Mouse (Mus musculus): ENCODE results near the gene Baiap3. TPM values are rescaled to one million over a fixed set of nuclear protein-coding genes. Genes with fewer than 3 reads are reported as not detected.

The Baiap3 gene
- polyA plus RNA-seq (2012; rRNA removed) = 44.7 and 46.0 TPM in 2 replicates

DNA sequence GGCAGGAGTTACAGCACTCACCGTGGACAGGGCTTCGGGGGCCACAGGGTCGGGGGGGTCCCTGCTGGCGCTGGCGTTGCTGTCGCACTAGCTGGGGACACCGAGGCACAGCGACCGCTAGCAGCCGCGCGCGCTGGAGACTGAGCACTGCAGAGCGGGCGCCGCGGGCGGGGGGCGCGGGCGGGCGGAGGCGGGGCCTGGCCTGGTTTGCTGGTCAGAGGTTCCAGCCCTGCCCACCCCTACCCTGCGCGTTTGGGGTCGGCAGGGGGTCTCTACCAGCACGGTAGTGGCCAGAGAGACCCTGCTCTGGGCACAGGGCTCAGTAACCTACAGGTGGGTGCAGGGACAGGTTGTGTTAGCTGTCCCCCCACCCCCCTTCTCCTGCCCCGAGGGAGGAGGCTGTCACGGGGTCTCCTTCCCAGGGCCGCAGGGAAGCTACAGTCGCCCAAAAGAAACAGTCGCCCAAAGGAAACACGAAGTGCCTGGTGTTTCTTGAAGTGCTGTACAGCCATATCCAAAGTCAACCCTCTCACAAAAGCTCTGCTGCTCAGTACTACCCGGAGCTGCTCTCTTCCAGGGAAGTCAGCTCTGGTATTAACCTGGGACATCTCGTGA is at the start of gene Baiap3:
TSS of gene Baiap3 (minus strand) at position 225 of the 615 bp plus-strand sequence.

DNA sequence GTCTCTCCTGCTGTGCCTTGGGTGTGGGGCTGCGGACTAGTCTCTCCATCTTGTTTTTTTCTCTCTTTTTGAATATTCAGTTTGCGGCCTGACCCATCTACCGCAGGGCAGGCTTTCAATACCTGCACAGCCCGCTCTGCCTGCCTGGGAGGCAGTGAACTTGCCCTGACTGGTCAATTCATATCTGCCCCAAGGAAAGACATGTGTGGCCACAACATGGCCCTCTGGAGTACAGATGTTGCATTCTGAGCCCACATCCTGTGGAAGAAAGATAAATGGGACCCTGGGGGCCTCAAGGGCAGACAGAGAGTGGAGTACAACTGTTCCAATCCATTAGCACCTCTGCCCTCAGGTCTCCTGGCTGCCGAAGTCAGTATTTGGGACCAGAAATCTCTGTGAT is 41.9 kb upstream of the Baiap3 start, which contains the start of gene Prss34:
TSS of gene Prss34 (plus strand) at position 301 of the 400 bp plus-strand sequence.

DNA sequence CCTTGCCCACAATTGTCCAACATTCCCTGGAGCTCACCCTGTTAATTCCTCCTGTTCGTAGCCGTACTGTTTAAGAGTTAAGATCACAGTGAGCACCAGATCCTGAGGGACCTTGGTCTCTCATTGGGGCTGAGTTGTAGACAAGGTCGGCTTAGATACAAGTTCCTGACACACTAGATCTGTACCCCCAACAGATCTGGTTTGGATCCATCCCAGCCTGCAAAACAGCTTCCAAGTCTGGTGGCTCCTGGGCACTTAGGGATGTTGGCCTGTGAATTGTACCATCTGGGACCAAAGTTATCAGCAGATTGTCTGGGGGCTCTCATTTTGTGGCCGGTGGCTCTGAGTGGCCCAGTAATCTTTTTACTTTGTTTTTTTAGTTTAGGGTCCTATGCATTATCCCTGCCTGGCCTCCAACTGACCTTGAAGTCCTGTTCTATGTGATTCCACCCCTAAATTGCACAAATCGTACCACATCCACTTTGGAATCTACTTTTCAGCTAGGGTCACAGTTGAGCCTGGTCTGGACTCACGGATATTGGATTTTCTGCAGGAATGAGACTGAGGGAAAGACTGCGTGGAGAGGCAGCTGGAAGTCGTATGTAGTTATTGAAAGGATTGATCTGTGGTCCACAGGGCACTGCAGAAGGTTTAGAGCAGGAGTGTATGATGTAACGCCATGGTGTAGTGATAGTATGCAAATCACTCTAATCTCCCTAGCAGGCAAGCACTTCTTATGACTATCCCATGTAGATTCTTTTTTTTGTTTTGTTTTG is 18.6 kb upstream of the Baiap3 start, which contains the start of gene Ube2i:
TSS of gene Ube2i (minus strand) at position 52 of the 776 bp plus-strand sequence.

DNA sequence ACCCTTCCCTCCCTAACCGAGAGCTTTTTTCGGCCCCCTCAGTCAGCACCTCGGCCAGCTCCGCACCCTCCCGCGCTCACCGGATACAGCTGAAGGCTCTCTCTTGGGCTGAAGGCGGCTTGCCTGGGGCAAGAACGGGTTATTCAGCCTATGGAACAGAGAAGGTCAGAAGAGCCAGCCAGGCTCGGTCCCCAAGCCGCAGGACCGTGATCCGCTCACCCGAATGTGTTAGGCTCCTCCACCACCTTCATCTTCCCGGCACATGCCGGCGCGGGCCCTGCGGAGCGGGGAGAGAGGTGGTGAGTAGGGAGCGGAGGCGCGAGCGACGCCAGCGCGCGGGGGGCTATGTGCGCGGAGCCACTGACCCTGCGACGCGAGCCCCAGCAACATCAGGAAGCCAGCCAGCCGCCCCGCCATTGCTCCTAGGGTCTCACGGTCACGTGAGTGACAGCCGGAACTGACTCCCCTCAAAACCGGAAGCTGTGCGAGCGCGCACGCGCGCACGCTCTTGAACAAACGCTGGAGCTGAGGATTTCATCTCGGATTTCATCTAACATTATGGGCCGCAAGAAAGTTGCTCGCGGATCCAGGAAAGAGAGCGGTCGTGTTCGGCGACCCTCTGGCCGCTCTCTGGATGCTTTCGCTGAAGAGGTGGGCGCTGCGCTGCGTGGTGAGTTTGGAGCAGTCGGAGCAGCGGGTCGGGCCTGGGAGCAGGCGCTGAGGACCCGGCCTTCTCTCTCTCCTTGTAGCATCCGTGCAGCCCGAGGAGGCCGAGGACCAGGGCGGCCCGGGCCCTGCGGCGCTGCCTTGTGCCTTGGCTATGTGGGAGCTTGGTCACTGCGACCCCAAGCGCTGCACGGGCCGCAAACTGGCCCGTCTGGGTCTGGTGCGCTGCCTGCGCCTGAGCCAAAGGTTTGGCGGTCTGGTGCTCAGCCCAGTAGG is 16.2 kb downstream of the Baiap3 start, which contains the start of the genes Gnptg and Tsr3:
TSS of gene Gnptg (minus strand) at position 430 of the 942 bp plus-strand sequence.
TSS of gene Tsr3 (plus strand) at position 476 of the 942 bp plus-strand sequence.

Other genes with a start within 250 kb of the Baiap3 start
- gene Cramp1l, start 240.6 kb downstream of the Baiap3 start, polyA plus RNA-seq (2012; rRNA removed) = 21.1 and 22.2 TPM in 2 replicates
- gene Ift140, start 240.3 kb downstream of the Baiap3 start, polyA plus RNA-seq (2012; rRNA removed) = 23.7 and 25.6 TPM in 2 replicates
- 9.3 and 9.4 TPM in 2 replicates for gene Tmem204, start 172.8 kb downstream of the Baiap3 start, polyA plus RNA-seq (2012; rRNA removed)
- 44.7 and 46.3 TPM in 2 replicates for gene Telo2, start 140.4 kb downstream of the Baiap3 start, polyA plus RNA-seq (2012; rRNA removed)
- gene Ptx4, start 135.6 kb downstream of the Baiap3 start, polyA plus RNA-seq (2012; rRNA removed) = 0.08 and 0.23 TPM in 2 replicates
- 41.6 and 42.0 TPM in 2 replicates for gene Clcn7, start 123.0 kb downstream of the Baiap3 start, polyA plus RNA-seq (2012; rRNA removed)
- gene Ccdc154, start 93.9 kb downstream of the Baiap3 start, polyA plus RNA-seq (2012; rRNA removed) = 0.03 and 0.06 TPM in 2 replicates
- gene Gm38655, start 80.9 kb downstream of the Baiap3 start, polyA plus RNA-seq (2012; rRNA removed) = not detected in 2 replicates
- 24.3 and 25.5 TPM in 2 replicates for gene BC003965, start 71.8 kb downstream of the Baiap3 start, polyA plus RNA-seq (2012; rRNA removed)
- 25.4 and 27.6 TPM in 2 replicates for gene Unkl, start 68.0 kb downstream of the Baiap3 start, polyA plus RNA-seq (2012; rRNA removed)
- 103 TPM in 2 replicates for gene Gnptg, start 16.2 kb downstream of the Baiap3 start, polyA plus RNA-seq (2012; rRNA removed)
- 43.7 and 45.7 TPM in 2 replicates for gene Tsr3, start 16.2 kb downstream of the Baiap3 start, polyA plus RNA-seq (2012; rRNA removed)
- gene Ube2i, start 18.3 kb upstream of the Baiap3 start, polyA plus RNA-seq (2012; rRNA removed) = 481 TPM in 2 replicates
- 0.04 TPM in 1 of 2 replicates, not detected in the other for gene Prss34, start 42.0 kb upstream of the Baiap3 start, polyA plus RNA-seq (2012; rRNA removed)
- not detected in 2 replicates for gene Prss28, start 52.3 kb upstream of the Baiap3 start, polyA plus RNA-seq (2012; rRNA removed)
- not detected in 2 replicates for gene Prss29, start 62.3 kb upstream of the Baiap3 start, polyA plus RNA-seq (2012; rRNA removed)
- 0.08 TPM in 1 of 2 replicates, not detected in the other for gene Tpsab1, start 89.2 kb upstream of the Baiap3 start, polyA plus RNA-seq (2012; rRNA removed)
- gene Tpsb2, start 109.9 kb upstream of the Baiap3 start, polyA plus RNA-seq (2012; rRNA removed) = 0.76 and 2.8 TPM in 2 replicates
- 0.10 and 0.11 TPM in 2 replicates for gene Tpsg1, start 112.9 kb upstream of the Baiap3 start, polyA plus RNA-seq (2012; rRNA removed)
- 87.9 and 99.5 TPM in 2 replicates for gene Cacna1h, start 177.4 kb upstream of the Baiap3 start, polyA plus RNA-seq (2012; rRNA removed)
- gene Tekt4, start 198.3 kb upstream of the Baiap3 start, polyA plus RNA-seq (2012; rRNA removed) = 1.6 and 1.9 TPM in 2 replicates
- 0.82 and 0.89 TPM in 2 replicates for gene Sstr5, start 240.9 kb upstream of the Baiap3 start, polyA plus RNA-seq (2012; rRNA removed)